Mouse (Mus musculus) embryo, embryonic 11 days (tissue): ENCODE results near the gene Gm5565.
"Not testable (repeated sequence)": the region's sequence is repeated elsewhere in the genome, so short reads cannot be mapped to it uniquely, and the experiment has no call there.

Experiments
- DNase-seq: peaks from one replicate; pipeline ENCODE4 v3.0.0-alpha.2; 2015

Gm5565 gene

GRCm38 (mm10) chr5:146160439-146160838 is at the start of gene Gm5565:
Gene Gm5565 (minus strand): TSS chr5:146160539.
- not testable (repeated sequence) for DNase-seq

GRCm38 (mm10) chr5:146205537-146205936 is 45.2 kb upstream of the Gm5565 start:
- no peak for DNase-seq

GRCm38 (mm10) chr5:146203921-146204320 is 43.6 kb upstream of the Gm5565 start:
- no peak for DNase-seq

- no peak for DNase-seq
Observed at GRCm38 (mm10) chr5:146200580-146200979, 40.2 kb upstream of the Gm5565 start.

- no peak for DNase-seq
Observed at GRCm38 (mm10) chr5:146199540-146199939, 39.2 kb upstream of the Gm5565 start.

GRCm38 (mm10) chr5:146199073-146199472 is 38.7 kb upstream of the Gm5565 start:
- DNase-seq: no peak

GRCm38 (mm10) chr5:146193360-146193759 is 33.0 kb upstream of the Gm5565 start:
- DNase-seq: no peak

GRCm38 (mm10) chr5:146190501-146191269 is 30.3 kb upstream of the Gm5565 start:
- no peak for DNase-seq

- DNase-seq: no peak
Observed at GRCm38 (mm10) chr5:146190093-146190492, 29.8 kb upstream of the Gm5565 start.

- no peak for DNase-seq
Observed at GRCm38 (mm10) chr5:146188712-146189111, 28.4 kb upstream of the Gm5565 start.

GRCm38 (mm10) chr5:146188144-146188543 is 27.8 kb upstream of the Gm5565 start:
- DNase-seq: no peak

GRCm38 (mm10) chr5:146187441-146187840 is 27.1 kb upstream of the Gm5565 start:
- peak; percentile 39 for DNase-seq

- not testable (repeated sequence) for DNase-seq
Observed at GRCm38 (mm10) chr5:146185204-146185603, 24.9 kb upstream of the Gm5565 start, which contains the start of gene 1700001J03Rik. Gene 1700001J03Rik (minus strand): TSS chr5:146185304.

GRCm38 (mm10) chr5:146172744-146173143 is 12.4 kb upstream of the Gm5565 start:
- DNase-seq: not testable (repeated sequence)

GRCm38 (mm10) chr5:146170621-146171020 is 10.3 kb upstream of the Gm5565 start, which contains the start of gene Gm6309:
Gene Gm6309 (minus strand): TSS chr5:146170721.
- not testable (repeated sequence) for DNase-seq

- DNase-seq: not testable (repeated sequence)
Observed at GRCm38 (mm10) chr5:146158326-146158725, 2.0 kb downstream of the Gm5565 start.

- no peak for DNase-seq
Observed at GRCm38 (mm10) chr5:146150454-146150853, 9.9 kb downstream of the Gm5565 start.

- peak; percentile 24 for DNase-seq
Observed at GRCm38 (mm10) chr5:146147903-146148302, 12.4 kb downstream of the Gm5565 start.
